Mouse (Mus musculus) midbrain, postnatal 0 days (tissue): ENCODE measurements at regions not wholly inside any gene's neighbourhood (a gene's known extent, or its start where the extent isn't known, plus 50 kb on each side); places are given as distances from the start of the nearest gene placed in this dataset.
A peak's percentile ranks its signal among the peaks of the same experiment; 100 is the strongest.

Experiments
- ATAC-seq: fragments of 200-750 bp; cut with Nextera tagmentation; 2 replicates; pipeline ENCODE4 v1.8.0; 2017; ENCODE audit warnings: moderate number of reproducible peaks, mild to moderate bottlenecking, moderate TSS enrichment, moderate library complexity; ENCODE audit not compliant: low FRiP score
- DNase-seq: peaks from one replicate; pipeline ENCODE4 v3.0.0-alpha.2; 2015; ENCODE audit warnings: low spot score
- H3K27ac ChIP-seq: fragments of 300-500 bp; sonication (generic); 2 replicates; pipeline ENCODE4 v1.5.1; 2014; ENCODE audit warnings: low read depth, mild to moderate bottlenecking, low read length, mixed read lengths
- H3K27me3 ChIP-seq: fragments of 300-500 bp; sonication (generic); 2 replicates; pipeline ENCODE4 v1.6.1; 2014; ENCODE audit warnings: low read length, control low read depth, mixed read lengths; ENCODE audit not compliant: insufficient read depth
- H3K36me3 ChIP-seq: fragments of 300-500 bp; sonication (generic); 2 replicates; pipeline ENCODE4 v1.6.1; 2014; ENCODE audit warnings: low read length, control low read depth, mixed read lengths; ENCODE audit not compliant: insufficient read depth
- H3K4me1 ChIP-seq: fragments of 300-500 bp; sonication (generic); 2 replicates; pipeline ENCODE4 v1.6.1; 2014; ENCODE audit warnings: mild to moderate bottlenecking, control low read depth, antibody characterized with exemption, low read length, mixed read lengths; ENCODE audit not compliant: insufficient read depth
- H3K4me2 ChIP-seq: fragments of 300-500 bp; sonication (generic); 2 replicates; pipeline ENCODE4 v1.6.1; 2014; ENCODE audit warnings: low read depth, mild to moderate bottlenecking, low read length, mixed read lengths; ENCODE audit not compliant: poor library complexity, severe bottlenecking
- H3K4me3 ChIP-seq: fragments of 300-500 bp; sonication (generic); 2 replicates; pipeline ENCODE4 v1.5.1; 2014; ENCODE audit warnings: low read depth, mild to moderate bottlenecking, low read length, moderate library complexity
- H3K9ac ChIP-seq: fragments of 300-500 bp; sonication (generic); replicated peaks from 2 replicates; pipeline ENCODE4 v1.6.1; 2014; ENCODE audit warnings: mild to moderate bottlenecking, low read length, moderate library complexity, mixed read lengths; ENCODE audit not compliant: poor library complexity, severe bottlenecking
- H3K9me3 ChIP-seq: fragments of 300-500 bp; sonication (generic); 2 replicates; pipeline ENCODE4 v1.6.1; 2016; ENCODE audit warnings: low read length, control low read depth
- CTCF ChIP-seq: IDR thresholded peaks from 2 replicates; pipeline ENCODE4 v1.5.1; 2016; ENCODE audit warnings: antibody characterized with exemption, mild to moderate bottlenecking
- WGBS: fragments of 180-500 bp; shearing (Covaris S2); extraction: QIAGEN DNeasy Blood & Tissue Kit; methylation state at CpG from one replicate; pipeline ENCODE4 v1.1.7; 2014; 5-methylcytosine and 5-hydroxymethylcytosine counted together

DNA sequence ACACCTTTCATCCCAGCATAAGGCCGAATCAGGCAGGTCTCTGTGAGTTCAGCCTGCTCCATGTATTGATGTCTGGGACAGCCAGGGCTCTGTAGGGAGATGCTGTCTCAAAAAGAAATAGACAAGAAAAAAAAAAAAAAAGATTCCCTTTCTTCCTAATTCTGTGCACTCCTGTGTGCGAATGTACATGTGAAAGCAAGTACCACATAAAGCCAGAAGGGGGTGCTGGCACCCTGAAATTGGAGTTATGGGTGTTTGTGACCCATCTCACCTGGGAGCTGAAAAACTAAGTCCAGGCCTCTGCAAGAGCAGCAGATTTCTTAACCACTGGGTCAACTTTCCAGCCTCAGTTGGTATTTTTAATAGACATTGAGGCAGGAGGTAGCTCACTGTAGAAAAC, 280.6 kb upstream of the Zdhhc25 start:
- peak; percentile 52 for TF ChIP-seq CTCF
- WGBS = 85% methylated on average over 2 of the region's 2 CpGs
- H3K9me3 ChIP-seq = no peaks in the 10 kb centered on the region
- peaks cover 8% of the 10 kb centered on the region; the same call in 1 of the 2 replicates for H3K4me1 ChIP-seq
- no peak overlapping the region for H3K9ac ChIP-seq
- no peak overlapping the region for H3K4me2 ChIP-seq
- H3K36me3 ChIP-seq = no peaks in the 10 kb centered on the region
- H3K27ac ChIP-seq = no peak overlapping the region
- DNase-seq = no peak
- no peak overlapping the region for H3K4me3 ChIP-seq
- no peaks in the 10 kb centered on the region for H3K27me3 ChIP-seq
- ATAC-seq = no peak

DNA sequence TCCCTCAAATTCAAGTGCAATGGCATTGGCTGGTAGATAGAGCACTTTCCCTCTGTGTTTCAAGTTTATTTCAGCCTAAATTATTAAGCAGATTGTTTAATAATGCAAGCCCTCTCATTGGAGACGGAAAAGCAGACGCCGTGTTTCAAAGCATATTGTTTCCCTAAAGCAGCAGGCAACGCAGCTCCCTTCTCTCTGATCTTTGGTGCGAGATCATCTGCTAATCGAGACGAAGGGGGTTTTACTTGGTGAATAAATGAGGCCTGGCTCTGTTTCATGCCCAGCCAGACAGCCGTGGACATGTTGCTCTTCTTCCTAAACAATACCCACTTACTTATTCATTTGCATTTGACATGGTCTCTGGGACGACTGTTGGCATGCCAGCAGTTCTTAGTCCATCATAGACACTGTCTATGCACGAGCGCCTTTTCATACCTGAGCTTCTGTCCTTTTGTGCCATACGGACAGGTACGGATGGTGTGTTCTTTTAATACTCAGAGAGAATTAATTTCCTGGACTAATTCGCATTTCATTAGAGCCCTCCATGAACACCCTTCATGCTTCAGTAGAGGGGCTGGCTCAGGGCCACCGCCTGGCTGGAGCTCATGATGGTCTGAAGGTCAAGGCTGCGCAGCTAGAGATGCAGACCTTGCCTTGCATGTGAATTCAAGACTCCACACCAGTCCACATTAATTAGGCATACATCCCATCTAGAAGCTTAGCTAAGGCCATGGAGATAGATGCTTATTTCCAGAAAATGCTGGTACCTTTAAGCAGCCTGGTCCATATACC, 276.3 kb upstream of the Zdhhc25 start:
- DNase-seq = peak; percentile 35
- WGBS = 47% methylated on average over 16 of the region's 16 CpGs

DNA sequence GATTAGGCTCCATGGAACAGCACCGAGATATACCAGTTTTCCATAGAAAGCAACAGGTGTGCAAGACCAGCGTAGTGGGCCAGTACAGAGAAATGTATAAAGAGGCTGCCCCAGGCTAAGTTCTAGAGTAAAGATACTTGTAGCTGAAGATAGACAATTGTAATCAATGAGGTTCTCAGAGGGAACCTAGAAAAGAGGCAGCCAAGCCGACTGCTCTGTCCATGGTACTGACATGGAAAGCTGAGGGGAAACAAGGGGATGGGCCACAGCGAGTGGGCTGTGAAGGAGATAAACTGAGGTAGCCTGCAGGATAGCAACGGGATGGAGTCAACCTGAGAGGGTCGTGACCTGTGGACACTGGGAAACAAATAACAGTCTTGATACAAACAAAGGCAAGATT, 275.0 kb upstream of the Zdhhc25 start:
- ATAC-seq = no peak
- H3K4me1 ChIP-seq = no peaks in the 10 kb centered on the region
- H3K36me3 ChIP-seq = no peaks in the 10 kb centered on the region
- DNase-seq = no peak
- no peak overlapping the region for H3K9ac ChIP-seq
- WGBS = 56% methylated on average over 6 of the region's 6 CpGs
- H3K27ac ChIP-seq = no peak overlapping the region
- H3K4me2 ChIP-seq = no peak overlapping the region
- 0 out of 2 replicates have a peak, but pooled peaks cover 3% of the 10 kb centered on the region for H3K27me3 ChIP-seq
- H3K9me3 ChIP-seq = no peaks in the 10 kb centered on the region
- H3K4me3 ChIP-seq = no peak overlapping the region
- no peak for TF ChIP-seq CTCF

More for the DNA sequence above, 276.3 kb upstream of the Zdhhc25 start:
- H3K9me3 ChIP-seq = no peaks in the 10 kb centered on the region
- no peak overlapping the region for H3K27ac ChIP-seq
- ATAC-seq = no peak
- no peak overlapping the region for H3K9ac ChIP-seq
- no peaks in the 10 kb centered on the region for H3K4me1 ChIP-seq
- H3K36me3 ChIP-seq = no peaks in the 10 kb centered on the region
- no peak for TF ChIP-seq CTCF
- H3K4me2 ChIP-seq = no peak overlapping the region
- H3K27me3 ChIP-seq = 0 out of 2 replicates have a peak, but pooled peaks cover 3% of the 10 kb centered on the region
- no peak overlapping the region for H3K4me3 ChIP-seq

DNA sequence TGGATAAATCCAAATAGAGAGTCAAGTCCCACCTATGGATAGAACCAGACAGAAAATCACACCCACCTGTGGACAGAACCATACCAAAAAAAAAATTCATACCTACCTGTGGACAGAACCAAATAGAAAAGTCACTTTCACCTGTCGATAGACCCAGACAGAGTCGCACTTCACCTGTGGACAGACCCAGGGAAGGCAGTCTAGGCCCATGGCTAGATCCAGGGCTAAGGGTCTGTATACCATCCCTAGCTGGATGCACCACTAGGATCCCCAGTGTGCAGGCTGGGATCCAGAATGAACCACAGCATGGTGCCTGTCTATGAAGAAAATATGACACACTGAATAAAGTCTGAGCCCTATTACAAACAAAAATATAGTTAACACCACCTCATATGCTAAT, 246.9 kb upstream of the Zdhhc25 start:
- H3K4me3 ChIP-seq = no peak overlapping the region
- no peak overlapping the region for H3K27ac ChIP-seq
- H3K27me3 ChIP-seq = no peaks in the 10 kb centered on the region
- ATAC-seq (no peak), DNase-seq (no peak)
- WGBS = 98% methylated on average over 2 of the region's 2 CpGs
- no peaks in the 10 kb centered on the region for H3K9me3 ChIP-seq
- no peak for TF ChIP-seq CTCF
- no peak overlapping the region for H3K9ac ChIP-seq
- no peaks in the 10 kb centered on the region for H3K36me3 ChIP-seq
- H3K4me1 ChIP-seq = no peaks in the 10 kb centered on the region
- no peak overlapping the region for H3K4me2 ChIP-seq

- WGBS = 48% methylated on average over 12 of the region's 12 CpGs
- no peak for TF ChIP-seq CTCF
- H3K9ac ChIP-seq = no peak overlapping the region
- DNase-seq (peak; percentile 35), ATAC-seq (no peak)
- H3K36me3 ChIP-seq = no peaks in the 10 kb centered on the region
- no peak overlapping the region for H3K27ac ChIP-seq
- H3K27me3 ChIP-seq = no peaks in the 10 kb centered on the region
- 0 out of 2 replicates have a peak, but pooled peaks cover 3% of the 10 kb centered on the region for H3K4me1 ChIP-seq
- H3K4me2 ChIP-seq = no peak overlapping the region
- H3K9me3 ChIP-seq = no peaks in the 10 kb centered on the region
- H3K4me3 ChIP-seq = no peak overlapping the region
Observed at GRCm38 (mm10) chr15:88360375-88361035, 239.6 kb upstream of the Zdhhc25 start.

- no peak overlapping the region for H3K9ac ChIP-seq
- H3K36me3 ChIP-seq = no peaks in the 10 kb centered on the region
- DNase-seq (peak; percentile 51), ATAC-seq (no peak)
- no peak for TF ChIP-seq CTCF
- WGBS = 63% methylated on average over 5 of the region's 5 CpGs
- no peak overlapping the region for H3K4me3 ChIP-seq
- H3K27ac ChIP-seq = no peak overlapping the region
- H3K4me2 ChIP-seq = no peak overlapping the region
- no peaks in the 10 kb centered on the region for H3K27me3 ChIP-seq
- H3K4me1 ChIP-seq = 0 out of 2 replicates have a peak, but pooled peaks cover 3% of the 10 kb centered on the region
- H3K9me3 ChIP-seq = no peaks in the 10 kb centered on the region
Observed at GRCm38 (mm10) chr15:88361351-88361750, 238.8 kb upstream of the Zdhhc25 start.
